Mouse (Mus musculus) intestine, embryonic 16.5 days (tissue): ENCODE measurements at regions not wholly inside any gene's neighbourhood (a gene's known extent, or its start where the extent isn't known, plus 50 kb on each side); places are given as distances from the start of the nearest gene placed in this dataset.

Source experiments
- ATAC-seq: fragments of 200-750 bp; cut with Nextera tagmentation; 2 replicates; pipeline ENCODE4 v1.8.0; 2017; ENCODE audit warnings: moderate TSS enrichment, moderate library complexity
- H3K27ac ChIP-seq: fragments of 300-500 bp; sonication (generic); 2 replicates; pipeline ENCODE4 v1.5.1; 2014; ENCODE audit warnings: mild to moderate bottlenecking, low read length
- H3K27me3 ChIP-seq: fragments of 300-500 bp; sonication (generic); replicated peaks from 2 replicates; pipeline ENCODE4 v1.6.1; 2014; ENCODE audit warnings: low read length, control low read depth, mixed read lengths; ENCODE audit not compliant: control insufficient read depth, insufficient read depth
- H3K36me3 ChIP-seq: fragments of 300-500 bp; sonication (generic); 2 replicates; pipeline ENCODE4 v1.6.1; 2014; ENCODE audit warnings: low read length, control low read depth; ENCODE audit not compliant: control insufficient read depth, insufficient read depth
- H3K4me1 ChIP-seq: fragments of 300-500 bp; sonication (generic); 2 replicates; pipeline ENCODE4 v1.6.1; 2014; ENCODE audit warnings: low read length, control low read depth, mixed read lengths; ENCODE audit not compliant: control insufficient read depth, insufficient read depth
- H3K4me2 ChIP-seq: fragments of 300-500 bp; sonication (generic); 2 replicates; pipeline ENCODE4 v1.6.1; 2014; ENCODE audit warnings: low read depth, low read length, control low read depth
- H3K4me3 ChIP-seq: fragments of 300-500 bp; sonication (generic); 2 replicates; pipeline ENCODE4 v1.5.1; 2014; ENCODE audit warnings: mild to moderate bottlenecking, low read length
- H3K9ac ChIP-seq: fragments of 300-500 bp; sonication (generic); 2 replicates; pipeline ENCODE4 v1.6.1; 2014; ENCODE audit warnings: low read depth, low read length
- H3K9me3 ChIP-seq: fragments of 300-500 bp; sonication (generic); 2 replicates; pipeline ENCODE4 v1.6.1; 2016; ENCODE audit warnings: low read length, control low read depth; ENCODE audit not compliant: control insufficient read depth
- WGBS: fragments of 180-500 bp; shearing (Covaris S2); extraction: QIAGEN DNeasy Blood & Tissue Kit; methylation state at CpG from one replicate; pipeline ENCODE4 v1.1.7; 2014; 5-methylcytosine and 5-hydroxymethylcytosine counted together

- Histone ChIP-seq H3K4me3 (no peak overlapping the region), H3K36me3 (no peaks in the 10 kb centered on the region), H3K9me3 (no peaks in the 10 kb centered on the region), H3K4me2 (no peak overlapping the region), H3K27me3 (no peaks in the 10 kb centered on the region), H3K9ac (no peak overlapping the region), H3K27ac (no peak overlapping the region), H3K4me1 (0 out of 2 replicates have a peak, but pooled peaks cover 2% of the 10 kb centered on the region)
- ATAC-seq: no peak
- 73% methylated on average over 3 of the region's 3 CpGs for WGBS
Observed at GRCm38 (mm10) chr3:79996803-79997202, 112.5 kb downstream of the Fam198b start.

- WGBS: 84% methylated on average over 6 of the region's 6 CpGs
- Histone ChIP-seq H3K4me1 (no peaks in the 10 kb centered on the region), H3K27ac (no peak overlapping the region), H3K9me3 (no peaks in the 10 kb centered on the region), H3K36me3 (no peaks in the 10 kb centered on the region), H3K4me3 (no peak overlapping the region), H3K9ac (no peak overlapping the region), H3K27me3 (no peaks in the 10 kb centered on the region), H3K4me2 (no peak overlapping the region)
- no peak for ATAC-seq
Observed at GRCm38 (mm10) chr3:80002335-80002734, 118.0 kb downstream of the Fam198b start.

- no peak for ATAC-seq
- Histone ChIP-seq H3K4me2 (no peak overlapping the region), H3K27me3 (no peaks in the 10 kb centered on the region), H3K27ac (no peak overlapping the region), H3K9me3 (no peaks in the 10 kb centered on the region), H3K9ac (no peak overlapping the region), H3K4me3 (no peak overlapping the region), H3K4me1 (no peaks in the 10 kb centered on the region), H3K36me3 (no peaks in the 10 kb centered on the region)
- 63% methylated on average over 5 of the region's 5 CpGs for WGBS
Observed at GRCm38 (mm10) chr3:80003300-80004090, 119.2 kb downstream of the Fam198b start.

- no peak overlapping the region for H3K4me2 ChIP-seq
- no peaks in the 10 kb centered on the region for H3K36me3 ChIP-seq
- no peaks in the 10 kb centered on the region for H3K27me3 ChIP-seq
- H3K27ac ChIP-seq: no peak overlapping the region
- no peak for ATAC-seq
- no peak overlapping the region for H3K9ac ChIP-seq
- no peak overlapping the region for H3K4me3 ChIP-seq
- no peaks in the 10 kb centered on the region for H3K4me1 ChIP-seq
- H3K9me3 ChIP-seq: no peaks in the 10 kb centered on the region
- 77% methylated on average over 3 of the region's 3 CpGs for WGBS
Observed at GRCm38 (mm10) chr3:80004556-80004955, 120.2 kb downstream of the Fam198b start.

GRCm38 (mm10) chr3:80004966-80005365, 120.6 kb downstream of the Fam198b start:
- Histone ChIP-seq H3K9me3 (no peaks in the 10 kb centered on the region), H3K27ac (no peak overlapping the region), H3K9ac (no peak overlapping the region), H3K27me3 (no peaks in the 10 kb centered on the region), H3K4me2 (no peak overlapping the region), H3K4me1 (no peaks in the 10 kb centered on the region), H3K36me3 (no peaks in the 10 kb centered on the region), H3K4me3 (no peak overlapping the region)
- 75% methylated on average over 3 of the region's 3 CpGs for WGBS
- ATAC-seq: no peak

GRCm38 (mm10) chr3:80005371-80005770, 121.0 kb downstream of the Fam198b start:
- 75% methylated on average over 5 of the region's 5 CpGs for WGBS
- no peak overlapping the region for H3K4me2 ChIP-seq
- H3K9ac ChIP-seq: no peak overlapping the region
- no peak overlapping the region for H3K4me3 ChIP-seq
- no peaks in the 10 kb centered on the region for H3K36me3 ChIP-seq
- no peak for ATAC-seq
- H3K27ac ChIP-seq: no peak overlapping the region
- H3K9me3 ChIP-seq: no peaks in the 10 kb centered on the region
- H3K27me3 ChIP-seq: no peaks in the 10 kb centered on the region
- no peaks in the 10 kb centered on the region for H3K4me1 ChIP-seq

GRCm38 (mm10) chr3:80006263-80006662, 121.9 kb downstream of the Fam198b start:
- 79% methylated on average over 5 of the region's 5 CpGs for WGBS
- Histone ChIP-seq H3K27ac (no peak overlapping the region), H3K36me3 (no peaks in the 10 kb centered on the region), H3K9me3 (no peaks in the 10 kb centered on the region), H3K27me3 (no peaks in the 10 kb centered on the region), H3K4me3 (no peak overlapping the region), H3K4me1 (no peaks in the 10 kb centered on the region), H3K9ac (no peak overlapping the region), H3K4me2 (no peak overlapping the region)
- no peak for ATAC-seq

- no peak for ATAC-seq
- 79% methylated on average over 4 of the region's 4 CpGs for WGBS
- no peaks in the 10 kb centered on the region for H3K4me1 ChIP-seq
Observed at GRCm38 (mm10) chr3:80007006-80007405, 122.7 kb downstream of the Fam198b start.

GRCm38 (mm10) chr3:80009275-80009674, 124.9 kb downstream of the Fam198b start:
- H3K4me3 ChIP-seq: no peak overlapping the region
- no peaks in the 10 kb centered on the region for H3K4me1 ChIP-seq
- no peak overlapping the region for H3K9ac ChIP-seq
- no peaks in the 10 kb centered on the region for H3K9me3 ChIP-seq
- no peak for ATAC-seq
- H3K27me3 ChIP-seq: no peaks in the 10 kb centered on the region
- WGBS: 88% methylated on average over 1 of the region's 1 CpGs
- H3K36me3 ChIP-seq: no peaks in the 10 kb centered on the region
- H3K4me2 ChIP-seq: no peak overlapping the region
- H3K27ac ChIP-seq: no peak overlapping the region

More at GRCm38 (mm10) chr3:80007006-80007405, 122.7 kb downstream of the Fam198b start:
- Histone ChIP-seq H3K36me3 (no peaks in the 10 kb centered on the region), H3K9ac (no peak overlapping the region), H3K4me2 (no peak overlapping the region), H3K9me3 (no peaks in the 10 kb centered on the region), H3K4me3 (no peak overlapping the region), H3K27ac (no peak overlapping the region), H3K27me3 (no peaks in the 10 kb centered on the region)

GRCm38 (mm10) chr3:80025795-80026194, 141.5 kb downstream of the Fam198b start:
- no peak overlapping the region for H3K9ac ChIP-seq
- no peaks in the 10 kb centered on the region for H3K9me3 ChIP-seq
- H3K27ac ChIP-seq: no peak overlapping the region
- H3K4me3 ChIP-seq: no peak overlapping the region
- no peaks in the 10 kb centered on the region for H3K4me1 ChIP-seq
- H3K4me2 ChIP-seq: no peak overlapping the region
- H3K36me3 ChIP-seq: no peaks in the 10 kb centered on the region
- H3K27me3 ChIP-seq: no peaks in the 10 kb centered on the region
- ATAC-seq: no peak
- 78% methylated on average over 1 of the region's 1 CpGs for WGBS
